Mouse (Mus musculus): ENCODE measurements around the gene Smim20.

Smim20 gene

GRCm38 (mm10) chr5:53306864-53307263, 40.0 kb downstream of the Smim20 start:
- DNase-seq (ENCODE audit: low read depth, low spot score) = no peak

- DNase-seq (ENCODE audit: low read depth, low spot score) = no peak
Observed at GRCm38 (mm10) chr5:53307437-53307836, 40.6 kb downstream of the Smim20 start.

GRCm38 (mm10) chr5:53314404-53315167, 47.7 kb downstream of the Smim20 start:
- no peak for DNase-seq (ENCODE audit: low read depth, low spot score)

GRCm38 (mm10) chr5:53315829-53316228, 48.9 kb downstream of the Smim20 start:
- no peak for DNase-seq (ENCODE audit: low read depth, low spot score)

DNA sequence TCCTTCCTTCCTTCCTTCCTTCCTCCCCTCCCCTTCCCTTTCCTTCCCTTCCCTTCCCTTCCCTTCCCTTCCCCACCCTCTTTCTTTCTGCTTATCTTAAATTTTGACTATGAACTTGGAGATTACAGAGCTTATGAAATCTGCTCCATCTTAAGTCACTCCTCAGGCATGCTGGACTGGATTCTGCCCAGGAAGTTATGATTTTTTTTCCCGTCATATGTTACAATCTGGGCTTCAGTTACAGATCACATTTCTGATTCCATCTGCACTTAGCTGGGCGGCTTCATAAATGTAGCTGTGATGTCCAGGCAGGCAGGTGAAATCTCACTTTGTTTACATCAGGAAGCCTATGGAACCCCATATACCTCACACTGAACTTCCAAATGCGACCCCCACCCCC, 50.5 kb downstream of the Smim20 start:
- DNase-seq (ENCODE audit: low read depth, low spot score) = no peak

- DNase-seq (ENCODE audit: low read depth, low spot score) = no peak
Observed at GRCm38 (mm10) chr5:53317885-53318466, 51.1 kb downstream of the Smim20 start.

- DNase-seq (ENCODE audit: low read depth, low spot score) = no peak
Observed at GRCm38 (mm10) chr5:53320331-53320730, 53.4 kb downstream of the Smim20 start.

- no peak for DNase-seq (ENCODE audit: low read depth, low spot score)
Observed at GRCm38 (mm10) chr5:53321901-53322300, 55.0 kb downstream of the Smim20 start.

GRCm38 (mm10) chr5:53322471-53322870, 55.6 kb downstream of the Smim20 start:
- no peak for DNase-seq (ENCODE audit: low read depth, low spot score)

GRCm38 (mm10) chr5:53323121-53323520, 56.2 kb downstream of the Smim20 start:
- no peak for DNase-seq (ENCODE audit: low read depth, low spot score)

GRCm38 (mm10) chr5:53324256-53324655, 57.4 kb downstream of the Smim20 start:
- DNase-seq (ENCODE audit: low read depth, low spot score) = no peak

DNA sequence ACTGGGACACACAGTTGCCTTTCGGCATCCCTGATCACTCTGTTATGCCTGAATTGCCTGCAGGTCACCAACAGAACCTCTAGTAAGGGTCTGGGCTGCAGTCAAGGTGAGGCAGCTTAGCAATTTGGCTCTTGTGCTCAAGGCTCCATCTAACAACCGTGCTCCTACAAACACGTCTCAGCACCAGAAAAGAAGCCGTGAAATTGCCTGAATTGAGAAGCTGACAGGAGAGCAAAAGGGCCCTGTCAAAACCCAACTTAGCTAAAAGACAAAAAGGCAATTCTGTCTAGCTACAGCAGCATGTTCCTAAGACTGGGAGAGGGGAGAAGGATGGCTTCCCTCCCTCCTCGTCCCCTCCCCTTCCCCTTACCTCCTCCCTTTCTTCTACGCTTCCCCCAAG, 57.9 kb downstream of the Smim20 start:
- DNase-seq (ENCODE audit: low read depth, low spot score) = no peak

- peak; percentile 43 for DNase-seq (ENCODE audit: low read depth, low spot score)
Observed at GRCm38 (mm10) chr5:53326023-53326422, 59.1 kb downstream of the Smim20 start.

DNA sequence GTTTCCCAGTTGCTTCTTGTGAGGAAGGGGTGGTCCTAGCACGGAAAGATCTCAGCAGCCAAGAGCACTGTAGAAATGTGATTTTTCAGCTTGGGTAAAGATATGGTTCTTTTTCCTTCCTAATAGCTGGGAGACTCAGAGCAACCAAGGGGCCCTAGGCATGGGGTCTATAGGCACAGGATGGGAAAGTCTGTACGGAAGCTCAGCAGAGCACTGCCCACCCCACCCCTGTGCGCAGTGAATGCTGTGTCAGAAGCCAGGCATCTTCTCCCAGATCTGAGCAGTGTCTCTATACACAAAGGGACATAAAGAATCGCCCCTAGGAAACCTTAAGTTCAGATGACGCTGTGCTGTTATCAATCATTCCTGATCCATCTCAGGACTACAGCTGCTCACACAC, 59.6 kb downstream of the Smim20 start:
- no peak for DNase-seq (ENCODE audit: low read depth, low spot score)

Data from retina, postnatal 7 days (tissue).